Mouse (Mus musculus) erythroblast, adult 5-6 weeks (primary cell): ENCODE data around the gene Sash3. TPM values are rescaled to one million over a fixed set of nuclear protein-coding genes. Genes with fewer than 3 reads are reported as not detected.

Experiments
- ATAC-seq: replicated peaks from 2 replicates; pipeline ENCODE4 v1.8.0; 2016; ENCODE audit warnings: moderate number of reproducible peaks, mild to moderate bottlenecking, moderate TSS enrichment, inconsistent platforms; ENCODE audit not compliant: poor library complexity, low FRiP score, severe bottlenecking
- total RNA-seq, 2 experiments: library from RNA; stranded (forward) in 1 of 2; stranded (reverse) in 1 of 2; fragments of 150-400 nt in 1 of 2; fragments of 200-764, 138-1000 nt in 1 of 2; gene quantifications; 2 replicates each; pipeline versions ENCODE4 v1.2.3 to v1.2.4; 2015 to 2017; ENCODE audit warnings: low replicate concordance in 2 of 2

Gene Sash3
- total RNA-seq, 2 experiments from 2014 or later, result 25.7 to 25.9 TPM

DNA sequence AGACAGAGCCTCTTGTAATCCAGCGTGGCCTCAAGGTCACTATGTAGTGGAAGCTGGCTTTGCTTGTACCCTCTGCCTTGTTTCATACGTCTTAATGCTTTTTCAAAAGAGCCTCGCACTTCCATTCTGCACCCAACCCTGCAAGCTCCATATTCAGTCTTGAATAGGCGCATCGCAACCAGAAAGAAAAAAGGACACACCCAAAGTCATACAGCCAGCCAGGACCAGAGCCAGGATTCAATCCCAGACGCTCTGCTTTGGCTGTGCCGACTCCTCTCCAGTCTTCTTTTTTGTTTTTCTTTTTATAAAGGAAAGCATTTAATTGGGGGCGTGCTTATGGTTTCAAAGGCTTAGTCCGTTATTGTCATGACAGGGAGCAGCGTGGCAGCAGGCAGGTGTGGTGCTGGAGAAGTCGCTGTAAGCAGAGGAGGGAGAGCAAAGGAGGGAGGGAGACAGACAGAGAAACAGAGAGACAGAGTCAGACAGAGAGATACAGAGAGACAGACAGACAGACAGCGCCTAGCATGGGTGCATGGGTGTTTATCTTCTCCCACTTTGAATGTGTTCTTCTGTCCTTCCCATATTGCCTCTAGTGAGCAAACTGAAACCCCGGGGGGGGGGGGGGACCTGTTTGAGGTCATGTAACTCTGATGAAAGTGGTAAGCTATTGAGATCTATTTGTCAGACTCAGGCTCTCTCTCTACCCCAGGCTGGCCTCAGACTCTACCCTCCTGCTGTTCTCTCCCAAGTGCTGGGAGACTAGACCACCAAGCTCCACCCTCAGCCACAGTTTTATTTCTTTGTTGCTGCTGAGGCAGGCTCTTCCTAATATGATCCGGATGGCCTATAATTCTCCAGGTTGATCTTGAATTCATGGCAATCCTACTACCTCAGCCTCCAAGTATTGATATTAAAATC, 6.6 kb upstream of the Sash3 start:
- no peak for ATAC-seq

DNA sequence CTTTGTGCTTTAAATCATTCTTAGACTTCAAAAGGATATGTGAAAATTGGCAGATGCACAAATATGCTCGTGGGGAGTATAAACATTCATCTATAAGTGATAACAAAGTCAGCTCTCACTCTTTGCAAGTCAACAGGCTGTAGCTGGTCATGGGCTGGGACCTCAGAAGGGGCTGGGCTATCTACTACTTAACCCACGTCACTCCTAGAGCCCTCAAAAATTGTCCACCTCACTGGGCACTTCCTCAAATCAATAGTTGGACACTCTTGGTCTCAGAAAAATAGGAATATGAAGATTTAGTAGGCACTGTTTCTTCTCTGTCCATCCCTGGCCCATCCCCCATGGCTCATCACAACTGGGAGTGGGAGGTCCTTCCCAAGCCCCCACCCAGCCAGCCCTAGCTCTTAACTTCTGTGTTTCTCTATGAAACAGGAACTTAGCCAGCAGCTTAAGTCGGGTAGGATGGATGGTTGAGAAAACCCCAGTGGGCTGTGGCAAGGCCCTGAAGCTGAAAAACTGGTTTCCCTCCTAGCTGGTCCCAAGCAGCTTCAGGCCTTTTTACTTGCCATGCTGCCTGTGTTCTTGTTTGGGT, 5.9 kb upstream of the Sash3 start:
- ATAC-seq, result no peak

DNA sequence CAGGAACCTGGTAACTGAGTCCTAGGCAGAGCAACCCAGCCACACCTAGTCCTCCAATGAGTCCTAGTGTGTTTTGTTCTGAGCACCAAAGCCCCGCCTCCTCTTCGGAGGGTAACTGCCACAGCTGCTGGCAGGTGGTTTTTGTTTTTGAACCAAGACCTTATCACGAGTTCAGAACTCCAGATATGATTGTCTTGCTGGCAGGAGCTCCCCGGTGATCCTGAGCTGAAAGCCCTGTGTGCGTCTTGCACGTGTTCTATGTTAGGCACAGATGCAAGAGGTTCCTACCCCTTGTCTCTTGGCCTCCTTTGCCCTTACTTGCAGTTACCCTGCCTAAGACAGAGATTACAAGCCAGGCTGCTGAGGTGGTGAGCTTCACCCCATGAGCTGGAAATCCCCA, 4.8 kb upstream of the Sash3 start:
- ATAC-seq, result no peak

DNA sequence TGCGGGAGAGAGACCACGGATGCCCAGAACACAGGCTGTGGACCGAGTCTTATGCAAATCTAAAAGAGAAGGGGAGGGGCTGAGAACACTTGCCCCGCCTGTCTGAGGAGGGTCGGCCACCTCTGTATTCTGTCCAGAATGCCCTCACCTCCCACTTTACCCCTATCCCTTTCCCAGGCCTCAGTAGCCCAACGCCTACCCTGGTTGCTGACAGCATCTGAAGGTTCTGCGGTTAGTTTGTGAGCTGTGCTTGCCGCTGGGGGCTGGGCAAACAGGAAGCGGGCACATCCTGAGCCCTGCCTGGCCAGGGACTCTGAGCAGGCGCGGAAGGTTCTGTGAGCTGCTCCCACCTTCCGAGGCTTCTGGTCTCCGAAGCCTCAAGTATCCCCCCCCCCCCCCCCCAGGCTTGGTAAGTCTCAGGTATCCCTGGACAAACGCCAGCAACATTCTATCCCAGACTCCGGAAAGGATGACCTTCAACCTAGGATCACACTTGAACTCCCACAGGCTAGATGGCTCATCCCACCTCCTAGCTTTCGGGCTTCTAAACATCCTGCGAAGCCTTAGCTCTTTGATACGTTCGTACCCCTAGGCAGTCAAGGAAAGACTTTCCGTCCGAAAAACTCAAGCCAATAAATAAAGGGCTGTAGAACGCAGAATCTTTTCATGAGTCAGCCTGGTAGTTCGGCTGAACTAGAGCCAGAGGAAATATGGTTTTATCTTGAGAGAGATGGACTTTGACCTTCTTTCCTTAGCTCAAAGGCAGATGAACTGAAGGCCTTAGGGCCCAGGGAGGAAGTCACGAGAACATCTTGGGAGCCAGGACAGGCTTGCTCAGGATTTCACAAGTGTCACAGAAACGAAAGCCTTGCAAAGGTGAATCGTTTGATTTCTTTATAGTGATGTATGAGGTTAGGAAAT, 2.6 kb upstream of the Sash3 start:
- no peak for ATAC-seq

DNA sequence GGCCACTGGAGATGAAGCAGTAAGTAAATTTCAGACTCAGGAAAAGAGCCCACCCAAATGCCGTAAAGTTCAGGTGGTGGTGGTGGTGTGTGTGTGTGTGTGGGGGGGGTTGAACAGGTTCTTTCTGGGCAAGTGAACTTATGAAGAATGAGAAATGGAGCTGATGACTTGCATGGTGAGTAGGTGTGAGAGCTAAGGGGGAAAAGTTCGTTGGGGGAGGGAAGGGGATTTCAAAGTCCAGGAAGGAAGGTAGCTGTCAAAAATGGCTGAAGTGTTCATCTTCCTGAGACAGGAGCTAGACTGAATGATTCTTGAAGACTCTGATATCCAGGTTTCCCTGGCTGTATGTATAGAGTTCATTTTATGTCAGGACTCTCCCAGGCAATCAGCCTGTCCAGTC, 990 bp downstream of the Sash3 start:
- no peak for ATAC-seq

DNA sequence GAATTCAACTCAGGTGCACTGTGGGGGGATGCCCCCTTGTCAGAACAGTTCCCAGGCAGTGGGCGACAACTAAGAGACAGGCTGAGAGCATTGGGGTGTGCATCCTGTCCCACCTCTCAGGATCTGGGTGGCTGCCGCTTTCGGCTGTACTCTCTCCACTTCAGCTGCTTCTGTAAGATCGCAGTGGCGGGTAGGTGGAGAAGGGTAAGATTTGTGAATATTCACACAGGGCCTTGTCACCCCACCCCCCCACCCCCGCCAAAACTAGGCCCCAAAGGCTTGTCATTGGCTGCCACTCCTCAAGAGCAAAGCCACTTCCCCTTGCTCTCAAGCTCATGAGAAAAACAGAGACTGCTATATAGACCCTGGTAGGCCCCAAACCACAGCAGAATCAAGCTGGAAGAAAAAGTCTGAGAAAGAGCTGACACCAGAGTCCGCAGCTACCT, 1.5 kb downstream of the Sash3 start:
- ATAC-seq, result no peak

DNA sequence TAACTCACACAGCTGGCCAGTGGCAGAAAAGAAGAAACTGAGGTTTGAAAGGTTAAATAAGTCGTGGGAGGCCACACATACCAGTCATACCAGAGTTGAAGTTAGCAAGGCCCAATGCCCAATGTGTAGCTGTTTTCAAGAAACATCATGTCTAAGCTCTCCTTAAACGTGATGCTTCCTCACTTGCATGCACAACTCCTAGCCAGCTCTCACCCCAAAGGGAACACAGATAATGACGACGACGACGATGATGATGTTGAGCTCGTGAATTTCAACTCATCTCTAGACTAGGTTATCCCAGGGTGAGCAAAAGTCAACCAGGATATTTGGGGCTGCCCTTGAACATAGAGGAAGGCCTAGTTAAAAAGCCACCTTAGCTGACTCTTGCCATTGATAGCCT, 5.9 kb downstream of the Sash3 start:
- no peak for ATAC-seq

DNA sequence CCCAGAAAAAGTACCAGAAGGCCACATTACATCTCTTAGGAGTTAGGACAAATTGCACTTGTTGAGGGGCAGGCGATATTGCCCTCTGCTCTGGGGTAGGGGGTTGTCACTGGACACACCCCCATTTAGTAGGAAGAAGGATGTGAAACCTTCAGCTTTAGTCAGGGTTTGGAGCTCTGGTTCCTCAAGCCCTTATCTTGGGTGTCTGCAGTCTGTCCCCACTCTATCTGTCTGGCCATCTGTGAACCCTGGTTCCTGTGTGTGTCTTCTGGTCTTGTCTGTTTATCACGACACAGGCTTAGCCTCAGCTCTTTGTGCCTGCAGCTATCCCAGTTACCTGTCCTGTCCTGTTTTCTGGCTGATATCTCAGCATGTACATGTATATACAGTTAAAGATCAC, 7.2 kb downstream of the Sash3 start:
- ATAC-seq, result peak; percentile 69

DNA sequence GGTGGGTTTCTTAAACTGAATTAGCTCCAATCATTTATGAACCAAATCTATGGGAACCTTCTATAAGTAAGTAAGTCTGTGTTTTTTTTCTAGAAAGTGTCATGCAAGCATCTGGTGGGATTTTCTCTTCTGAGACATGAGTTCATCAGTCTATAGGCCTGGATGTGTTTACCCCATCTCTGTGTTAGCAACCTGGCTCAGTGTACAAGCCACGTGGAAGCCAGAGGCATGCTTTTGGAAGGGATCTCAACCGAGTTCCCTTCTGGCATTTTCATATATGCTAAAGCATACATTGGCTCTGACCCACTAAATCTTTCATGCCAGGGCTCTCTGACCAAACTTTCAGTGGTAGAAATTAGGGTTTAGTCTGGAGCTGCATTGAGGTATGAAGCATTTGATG, 7.7 kb downstream of the Sash3 start:
- ATAC-seq, result no peak

DNA sequence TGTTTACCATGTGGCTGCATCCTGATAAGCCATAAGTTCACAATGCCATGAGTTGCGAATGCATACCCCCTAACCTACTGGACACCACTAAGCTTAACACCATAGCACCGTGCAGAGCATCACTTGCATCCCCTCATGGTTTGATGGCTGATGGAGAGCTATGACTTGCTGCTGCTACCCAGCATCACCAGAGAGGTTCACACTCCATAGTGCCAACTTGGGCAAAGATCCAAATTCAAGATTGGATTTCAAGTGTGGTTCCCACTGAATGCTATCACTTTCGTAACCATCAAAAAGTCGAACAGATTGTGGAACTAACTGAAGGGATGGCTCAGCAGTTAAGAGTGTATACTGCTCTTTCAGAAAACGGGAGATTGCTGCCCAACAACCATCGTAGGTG, 9.3 kb downstream of the Sash3 start:
- no peak for ATAC-seq

DNA sequence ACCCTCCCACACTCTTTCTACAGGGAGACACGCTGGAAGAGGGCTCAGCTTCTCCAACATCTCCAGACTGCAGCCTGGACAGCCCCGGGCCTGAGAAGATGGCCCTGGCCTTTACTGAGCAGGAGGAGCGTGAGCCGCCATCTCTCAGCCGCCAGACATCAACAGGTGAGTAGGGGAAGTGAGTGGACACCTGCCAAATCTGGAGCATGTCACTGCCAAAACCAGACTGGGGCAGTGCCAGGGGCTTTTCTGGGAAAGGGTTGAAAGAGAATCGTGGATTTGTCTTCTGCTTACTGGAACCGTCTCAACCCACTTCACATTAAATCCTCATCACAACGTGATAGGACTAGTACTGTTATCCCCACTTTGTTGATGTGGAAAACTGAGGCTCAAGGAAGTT, 11.2 kb downstream of the Sash3 start:
- no peak for ATAC-seq

DNA sequence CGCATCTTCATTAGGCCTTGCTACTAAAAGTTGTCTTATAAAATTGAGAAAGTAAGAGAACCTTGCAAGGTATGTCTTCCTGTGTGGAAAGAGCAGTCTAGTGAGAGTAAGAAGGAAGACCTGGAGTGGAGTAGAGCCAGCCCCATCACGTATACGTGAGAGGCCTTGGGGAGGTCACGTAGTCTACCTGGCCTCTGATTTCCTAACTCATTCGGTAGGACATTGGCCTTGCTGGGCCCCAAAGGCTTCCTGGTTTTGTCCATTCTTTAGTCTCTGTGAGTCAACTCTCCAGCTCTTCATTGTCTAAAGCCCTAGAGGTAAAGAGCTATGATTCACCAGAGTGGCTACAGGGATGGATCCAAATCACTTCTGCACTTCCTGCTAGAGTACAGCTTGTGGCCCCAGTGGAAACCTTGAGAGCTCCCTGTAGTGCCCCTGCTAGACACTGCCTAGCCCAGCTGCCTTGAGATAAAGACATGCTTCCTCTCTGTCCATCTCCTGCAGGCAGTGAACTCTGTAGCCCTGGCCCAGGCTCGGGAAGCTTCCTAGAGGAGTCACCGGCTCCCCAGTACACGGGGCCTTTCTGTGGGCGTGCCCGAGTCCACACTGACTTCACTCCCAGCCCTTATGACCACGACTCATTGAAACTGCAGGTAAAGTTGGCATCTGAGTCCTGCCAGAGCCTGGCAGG, 12.1 kb downstream of the Sash3 start:
- no peak for ATAC-seq

DNA sequence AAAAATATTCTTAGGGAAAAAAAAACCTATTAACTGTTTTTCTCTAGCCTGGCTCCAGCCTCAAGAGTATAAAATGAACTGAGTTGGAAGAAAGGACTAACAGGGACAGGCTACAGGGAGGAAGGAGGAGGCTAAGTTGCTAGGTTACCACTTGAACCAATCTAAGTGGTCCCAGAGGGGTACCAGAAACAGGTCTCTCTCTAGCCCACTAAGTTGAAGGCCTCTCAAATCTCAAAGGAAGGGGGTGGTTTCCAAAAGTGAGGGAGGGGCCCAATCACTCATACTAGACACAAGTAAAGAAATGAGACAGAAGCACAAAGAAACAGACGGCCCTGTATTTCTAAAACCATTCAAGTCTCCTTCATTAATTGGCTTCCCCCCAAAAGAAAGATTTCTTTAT, 23.7 kb downstream of the Sash3 start:
- ATAC-seq, result no peak

DNA sequence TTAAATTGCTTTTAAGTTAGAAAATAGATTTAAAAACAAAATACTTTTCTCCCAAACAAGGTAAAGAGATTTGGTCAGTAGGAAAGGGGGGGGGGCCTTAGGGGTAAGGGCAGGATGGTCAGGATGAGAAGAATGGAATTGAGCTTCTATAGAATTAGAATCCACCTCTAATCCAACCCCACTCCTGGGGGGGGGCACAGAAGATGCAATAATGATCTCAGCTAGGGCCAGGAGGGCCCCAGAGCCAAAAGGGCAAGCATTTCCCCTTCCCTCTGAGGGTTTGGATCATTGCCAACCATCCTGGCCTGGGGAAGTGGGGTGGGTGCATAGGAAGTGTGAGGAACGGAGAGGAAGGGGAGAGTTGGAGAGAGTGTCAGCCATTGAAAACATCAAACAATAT, 24.1 kb downstream of the Sash3 start:
- no peak for ATAC-seq

DNA sequence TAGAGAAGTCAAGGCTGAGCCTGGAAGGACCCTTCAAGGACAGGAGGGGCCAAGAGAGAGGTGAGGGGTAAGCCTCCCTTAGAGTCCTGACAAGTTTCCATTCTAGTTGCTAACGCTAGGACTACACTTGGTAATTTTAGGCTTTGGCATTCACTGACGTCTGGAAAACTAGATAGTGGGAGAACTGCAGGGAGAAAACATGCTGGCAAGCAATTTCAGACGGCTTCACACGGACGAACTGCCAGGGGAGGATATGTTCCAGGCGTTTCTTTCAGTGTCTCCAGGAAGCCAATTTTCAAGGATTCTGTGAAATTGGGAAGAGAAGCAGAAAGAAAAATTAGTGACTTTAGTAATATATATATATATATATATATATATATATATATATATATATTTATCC, 35.6 kb downstream of the Sash3 start:
- no peak for ATAC-seq

DNA sequence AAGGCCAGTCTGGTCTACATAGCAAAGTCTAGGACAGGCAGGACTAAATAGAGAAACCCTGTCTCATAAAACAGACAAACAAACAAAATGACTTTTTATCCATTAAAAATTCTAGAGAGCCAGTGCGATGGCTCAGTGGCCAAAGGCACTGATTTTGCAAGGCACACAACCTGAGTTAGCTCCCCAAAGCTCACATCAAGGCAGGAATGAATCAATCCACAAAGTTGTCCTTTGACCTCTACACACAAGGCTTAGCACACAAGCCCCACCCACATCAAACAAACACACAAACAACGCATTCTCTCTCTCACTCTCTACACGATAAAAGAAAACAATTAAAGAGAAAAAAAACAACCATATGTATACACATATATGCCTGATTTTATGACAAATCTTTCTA, 38.5 kb downstream of the Sash3 start:
- ATAC-seq, result no peak

DNA sequence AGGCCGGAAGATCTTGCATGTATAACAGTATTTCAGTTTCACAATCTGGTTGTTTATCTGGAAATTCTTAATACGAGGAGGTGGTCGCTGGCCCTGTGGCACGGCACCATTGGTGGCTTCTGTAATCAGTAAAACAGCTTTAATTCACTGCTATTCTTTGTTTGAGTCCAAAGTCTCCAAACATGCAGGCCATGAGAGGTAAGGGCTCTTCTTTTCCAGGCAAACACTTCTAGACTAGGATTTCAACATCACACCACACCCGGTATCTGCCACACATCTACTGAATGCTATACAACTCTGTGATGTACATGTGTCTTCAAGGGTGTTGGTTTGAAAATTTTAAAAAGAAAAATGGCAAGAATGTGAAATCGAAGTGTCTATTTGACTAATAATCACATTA, 45.0 kb downstream of the Sash3 start:
- no peak for ATAC-seq

DNA sequence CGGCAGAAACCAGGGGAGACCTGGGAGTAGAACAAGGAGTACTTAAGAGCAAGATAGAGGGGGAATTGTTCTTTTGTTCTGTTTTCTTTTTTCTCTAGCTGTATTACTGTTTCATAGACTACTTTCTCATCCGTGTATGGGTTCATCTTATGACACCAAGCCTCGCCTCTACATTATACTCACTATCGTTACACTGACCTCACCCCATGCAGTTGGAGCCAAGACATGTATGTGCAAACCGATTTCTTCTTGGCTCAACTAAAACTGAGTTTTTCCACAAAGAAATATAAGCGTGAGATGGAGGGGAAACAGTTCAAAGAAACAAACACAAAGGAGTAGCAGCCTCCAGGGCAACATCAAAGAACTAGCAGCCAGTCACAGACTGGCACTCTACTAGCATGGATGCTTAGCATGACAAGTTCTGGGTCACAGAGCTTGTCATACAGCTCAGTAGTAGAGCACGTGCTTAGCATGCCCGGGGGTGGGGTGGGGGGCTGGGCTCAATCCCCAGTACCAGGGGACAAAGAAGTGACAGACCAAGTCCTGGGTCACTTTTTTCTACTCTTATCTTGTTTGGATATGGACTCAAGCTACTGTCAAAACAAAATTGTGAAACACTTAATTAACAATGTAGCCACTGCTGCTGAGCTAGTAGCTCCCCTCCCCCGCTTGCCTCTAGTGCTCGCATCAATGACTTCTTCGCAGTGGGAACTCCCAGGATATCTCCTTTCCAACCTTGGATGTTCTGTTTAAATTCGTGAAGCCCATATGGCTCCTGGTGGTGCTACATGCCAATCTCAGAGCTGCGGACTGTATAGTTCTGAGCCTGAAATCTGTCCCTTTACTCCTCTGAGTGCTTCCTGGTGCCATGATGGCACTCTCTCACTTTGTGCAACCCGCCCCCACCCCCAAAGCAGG, 47.3 kb downstream of the Sash3 start:
- no peak for ATAC-seq

DNA sequence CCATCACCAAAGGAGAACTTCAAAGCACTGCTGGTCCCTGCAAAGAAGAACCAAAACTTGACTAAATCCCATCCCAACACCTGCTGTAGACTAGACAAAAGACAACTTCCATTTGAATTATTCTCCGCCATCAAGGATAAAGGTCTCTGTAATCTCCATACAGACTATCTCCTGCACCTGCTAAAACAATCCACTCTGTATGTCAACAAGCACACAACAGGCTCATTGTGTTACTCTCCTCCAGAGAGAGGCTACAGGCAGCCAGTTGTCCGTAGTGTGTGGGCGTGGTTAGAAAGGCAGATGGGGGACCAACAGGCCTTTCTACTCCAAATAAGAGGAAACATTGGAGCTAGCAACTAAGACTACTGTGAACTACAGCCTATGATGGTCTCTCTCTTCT, 51.6 kb downstream of the Sash3 start:
- ATAC-seq, result no peak
